9 mouse cellular contexts compared by ENCODE assay signal in genomic region chr14:21050734-21051133, GRCm38 (mm10). TPM values are rescaled to one million over a fixed set of nuclear protein-coding genes. Genes with fewer than 3 reads are reported as not detected.
DNase-seq lines count a peak whose midpoint lies in the region; ATAC-seq and TF ChIP-seq lines count a peak whose summit lies in the region.
"Had no signal": no experiment of that assay in that cellular context is flagged by ENCODE, and none has a peak within 500 bp of the region (broad histone marks: within the 10 kb centered on the region; RNA-seq: fewer than 3 reads in every experiment).

No protein-coding gene starts in this region.

- TF ChIP-seq EP300 in MEL (IDR thresholded peaks at IDR 0.05; ENCODE audit: low read depth in 1 of 2, low read length in 2 of 2), result 0 out of 4 replicates have a peak, but pooled peaks of 1 of the 2 experiments have one; percentile 22

- 80% methylated on average over 3 of the region's 3 CpGs for WGBS in kidney, embryonic 15.5 days
- WGBS in limb, embryonic 13.5 days, result 74% methylated on average over 3 of the region's 3 CpGs

- peak; percentile 64 to 79 (median 73) for TF ChIP-seq CTCF in MEL (IDR thresholded peaks at IDR 0.05 in 2 of 3, conservative IDR thresholded peaks at IDR 0.05 in 1 of 3; ENCODE audit: control insufficient read depth in 1 of 3, insufficient read depth in 1 of 3, low read depth in 2 of 3, low read length in 3 of 3, poor library complexity in 1 of 3, severe bottlenecking in 1 of 3)
- TF ChIP-seq CTCF in cortical plate, adult 2 months (IDR thresholded peaks at IDR 0.05; ENCODE audit: extremely low read depth, insufficient read depth, low read length), result 0 out of 2 replicates have a peak, but pooled peaks have one; percentile 29

- H3K4me1 ChIP-seq in kidney, embryonic 15.5 days, result peaks cover 12% of the 10 kb centered on the region
- H3K4me1 ChIP-seq in MEL (ENCODE audit: control insufficient read depth in 1 of 2, insufficient read depth in 2 of 2, low read length in 2 of 2), result peaks cover 3 to 8% of the 10 kb centered on the region in 2 experiments; a peak in 3 of 4 replicates
- H3K4me1 ChIP-seq in cortical plate, adult 2 months (ENCODE audit: control insufficient read depth, insufficient read depth, low read length), result peaks cover 3% of the 10 kb centered on the region; the same call in 1 of the 2 replicates
- peaks cover 9% of the 10 kb centered on the region for H3K4me1 ChIP-seq in limb, embryonic 13.5 days

- peak overlapping the region; percentile 75; the same call in 1 of the 2 replicates for H3K4me3 ChIP-seq in kidney, embryonic 15.5 days (replicated peaks)
- peak overlapping the region in 1 of 2 experiments; percentile 95; a peak in 2 of 4 replicates for H3K4me3 ChIP-seq in MEL (ENCODE audit: control insufficient read depth in 1 of 2, insufficient read depth in 1 of 2, low read depth in 2 of 2, low read length in 2 of 2)
- no peak overlapping the region; the same call in 1 of the 2 replicates for H3K4me3 ChIP-seq in cortical plate, adult 2 months (ENCODE audit: insufficient read depth, low read length)
- H3K4me3 ChIP-seq in limb, embryonic 13.5 days, result peak overlapping the region; percentile 92

- H3K27ac ChIP-seq in kidney, embryonic 15.5 days, result no peak overlapping the region
- H3K27ac ChIP-seq in MEL (ENCODE audit: control insufficient read depth, low read depth, low read length), result no peak overlapping the region
- H3K27ac ChIP-seq in cortical plate, adult 2 months (ENCODE audit: insufficient read depth, low read length), result no peak overlapping the region
- no peak overlapping the region for H3K27ac ChIP-seq in limb, embryonic 13.5 days
- H3K27ac ChIP-seq: embryonic facial prominence, embryonic 15.5 days had no signal

- no peaks in the 10 kb centered on the region for H3K27me3 ChIP-seq in kidney, embryonic 15.5 days
- no peaks in the 10 kb centered on the region for H3K27me3 ChIP-seq in MEL (ENCODE audit: control insufficient read depth in 1 of 2, insufficient read depth in 2 of 2, low read length in 2 of 2)
- no peaks in the 10 kb centered on the region for H3K27me3 ChIP-seq in limb, embryonic 13.5 days
- H3K27me3 ChIP-seq: embryonic facial prominence, embryonic 15.5 days had no signal

- H3K36me3 ChIP-seq in kidney, embryonic 15.5 days, result 0 out of 2 replicates have a peak, but pooled peaks cover 6% of the 10 kb centered on the region
- peaks cover 0 to 10% of the 10 kb centered on the region in 2 experiments; a peak in 2 of 4 replicates for H3K36me3 ChIP-seq in MEL (ENCODE audit: control insufficient read depth in 1 of 2, insufficient read depth in 2 of 2, low read length in 2 of 2)
- no peaks in the 10 kb centered on the region for H3K36me3 ChIP-seq in limb, embryonic 13.5 days

- TF ChIP-seq POLR2A in MEL (IDR thresholded peaks at IDR 0.05; ENCODE audit: control insufficient read depth in 1 of 2, insufficient read depth in 1 of 2, low read depth in 1 of 2, low read length in 2 of 2, poor library complexity in 1 of 2), result no peak
- TF ChIP-seq POLR2A in cortical plate, adult 2 months (IDR thresholded peaks at IDR 0.05; ENCODE audit: extremely low read depth, insufficient read depth, low read length), result no peak

- ATAC-seq in kidney, embryonic 15.5 days (replicated peaks; ENCODE audit: low FRiP score), result no peak
- no peak for ATAC-seq in limb, embryonic 13.5 days (ENCODE audit: low FRiP score, low read depth)

- no peak for DNase-seq in kidney, postnatal 14 days
- peak; percentile 78 for DNase-seq in MEL (ENCODE audit: low read depth, low spot score)
- DNase-seq in natural killer cell, adult 2 months (ENCODE audit: low spot score in 2 of 2), result peak; percentile 41 to 71
- DNase-seq in embryo, embryonic 11 days, result no peak
- DNase-seq in right cerebral cortex, postnatal 36 days (ENCODE audit: low spot score in 2 of 2), result no peak

- H3K79me2 ChIP-seq in MEL (ENCODE audit: control insufficient read depth, insufficient read depth, low read length, poor library complexity), result peaks cover 37% of the 10 kb centered on the region

- TF ChIP-seq RAD21 in MEL (IDR thresholded peaks at IDR 0.05; ENCODE audit: low read depth, low read length), result peak; percentile 56

- H3K4me2 ChIP-seq in kidney, embryonic 15.5 days, result no peak overlapping the region; the same call in 1 of the 2 replicates
- no peak overlapping the region for H3K4me2 ChIP-seq in limb, embryonic 13.5 days (replicated peaks)

- H3K9me3 ChIP-seq in kidney, embryonic 15.5 days (replicated peaks), result no peaks in the 10 kb centered on the region
- H3K9me3 ChIP-seq in MEL (replicated peaks; ENCODE audit: insufficient read depth, low read length), result no peaks in the 10 kb centered on the region
- H3K9me3 ChIP-seq in limb, embryonic 13.5 days, result peaks cover 3% of the 10 kb centered on the region; the same call in 1 of the 2 replicates
- H3K9me3 ChIP-seq: embryonic facial prominence, embryonic 15.5 days had no signal

- no peak overlapping the region for H3K9ac ChIP-seq in kidney, embryonic 15.5 days
- no peak overlapping the region for H3K9ac ChIP-seq in MEL (ENCODE audit: control insufficient read depth, low read depth, low read length, poor library complexity, severe bottlenecking)
- no peak overlapping the region for H3K9ac ChIP-seq in limb, embryonic 13.5 days

TF ChIP-seq in MEL, 35 proteins besides CTCF, POLR2A, EP300 and RAD21 (continues in another document):
- no peak for TF ChIP-seq KAT2A (conservative IDR thresholded peaks at IDR 0.05; ENCODE audit: low read depth, low read length)
- no peak for TF ChIP-seq TAL1 (IDR thresholded peaks at IDR 0.05; ENCODE audit: low read length)
- TF ChIP-seq MYB (IDR thresholded peaks at IDR 0.05; ENCODE audit: low read depth, low read length), result no peak
- TF ChIP-seq NELFE (IDR thresholded peaks at IDR 0.05; ENCODE audit: low read depth, low read length), result no peak
- no peak for TF ChIP-seq BHLHE40 (IDR thresholded peaks at IDR 0.05; ENCODE audit: borderline replicate concordance, low read depth, low read length)
- no peak for TF ChIP-seq CHD1 (IDR thresholded peaks at IDR 0.05; ENCODE audit: low read depth, low read length)
- peak; percentile 61; the same call in 1 of the 2 replicates for TF ChIP-seq SIN3A (IDR thresholded peaks at IDR 0.05; ENCODE audit: low read length)
- TF ChIP-seq ZNF384 (IDR thresholded peaks at IDR 0.05; ENCODE audit: low read depth, low read length), result no peak
- no peak for TF ChIP-seq MAX (IDR thresholded peaks at IDR 0.05; ENCODE audit: low read length)
- TF ChIP-seq GATA1 (IDR thresholded peaks at IDR 0.05; ENCODE audit: low read depth, low read length), result 0 out of 2 replicates have a peak, but pooled peaks have one; percentile 2
- no peak for TF ChIP-seq POLR2AphosphoS5 (IDR thresholded peaks at IDR 0.05; ENCODE audit: borderline replicate concordance, low read depth, low read length)
- TF ChIP-seq ELF1 (IDR thresholded peaks at IDR 0.05; ENCODE audit: low read depth, low read length), result no peak; the same call in 1 of the 2 replicates
- peak; percentile 45 for TF ChIP-seq SMC3 (IDR thresholded peaks at IDR 0.05; ENCODE audit: low read depth, low read length)
- no peak for TF ChIP-seq CHD2 (IDR thresholded peaks at IDR 0.05; ENCODE audit: low read length)
- TF ChIP-seq USF2 (IDR thresholded peaks at IDR 0.05; ENCODE audit: borderline replicate concordance in 1 of 2, insufficient read depth in 1 of 2, low read depth in 1 of 2, low read length in 2 of 2), result no peak
- TF ChIP-seq HCFC1 (IDR thresholded peaks at IDR 0.05; ENCODE audit: low read depth, low read length), result peak; percentile 53; the same call in 1 of the 2 replicates
- no peak for TF ChIP-seq JUND (IDR thresholded peaks at IDR 0.05; ENCODE audit: low read depth, low read length)
- no peak for TF ChIP-seq MYC (IDR thresholded peaks at IDR 0.05; ENCODE audit: low read depth, low read length)
- TF ChIP-seq ZMIZ1 (IDR thresholded peaks at IDR 0.05; ENCODE audit: low read depth, low read length), result no peak
- no peak for TF ChIP-seq USF1 (IDR thresholded peaks at IDR 0.05; ENCODE audit: low read depth, low read length)
- no peak for TF ChIP-seq TCF12 (IDR thresholded peaks at IDR 0.05; ENCODE audit: low read depth, low read length)
- TF ChIP-seq ZKSCAN1 (IDR thresholded peaks at IDR 0.05; ENCODE audit: low read depth, low read length), result no peak
- no peak for TF ChIP-seq UBTF (IDR thresholded peaks at IDR 0.05; ENCODE audit: borderline replicate concordance, insufficient read depth, low read depth, low read length)
- TF ChIP-seq ETS1 (IDR thresholded peaks at IDR 0.05; ENCODE audit: low read depth, low read length), result 0 out of 2 replicates have a peak, but pooled peaks have one; percentile 3
- TF ChIP-seq RCOR1 (IDR thresholded peaks at IDR 0.05; ENCODE audit: low read depth, low read length), result no peak
- no peak for TF ChIP-seq TBP (IDR thresholded peaks at IDR 0.05; ENCODE audit: low read depth, low read length)
- TF ChIP-seq POLR2AphosphoS2 (IDR thresholded peaks at IDR 0.05; ENCODE audit: low read length), result no peak
- peak; percentile 22; the same call in 1 of the 2 replicates for TF ChIP-seq ZC3H11A (IDR thresholded peaks at IDR 0.05; ENCODE audit: low read depth, low read length)
- TF ChIP-seq MEF2A (IDR thresholded peaks at IDR 0.05; ENCODE audit: extremely low read depth, insufficient replicate concordance, low read depth, low read length, poor library complexity, severe bottlenecking), result no peak
- TF ChIP-seq MAFK (IDR thresholded peaks at IDR 0.05; ENCODE audit: borderline replicate concordance, low read depth, low read length), result no peak
- 0 out of 2 replicates have a peak, but pooled peaks have one; percentile 15 for TF ChIP-seq GABPA (IDR thresholded peaks at IDR 0.05; ENCODE audit: low read depth, low read length)

RNA-seq across cellular contexts. Expression of gene Ap3m1, which starts 1.6 kb away (rescaled TPM):
- polyA plus RNA-seq in kidney, embryonic 15.5 days (2015; fragmentation: Nextera tagmentation; extraction: Ambion mirVana), result 74.6 and 77.8 TPM in 2 replicates
- total RNA-seq in MEL (2012; rRNA removed), result 27.9 and 31.8 TPM in 2 replicates
- polyA plus RNA-seq in MEL (2012; ENCODE audit: insufficient read depth in 1 of 2, insufficient read length in 2 of 2, low read depth in 1 of 2, low replicate concordance in 2 of 2, missing spikeins in 1 of 2), result 10 to 100 TPM in 1 of 2 experiments, not detected in 1; 47.4 TPM
- 64.9 and 65.8 TPM in 2 replicates for polyA plus RNA-seq in cortical plate, adult 2 months (2012; rRNA removed)
- polyA plus RNA-seq in limb, embryonic 13.5 days (2015; fragmentation: Nextera tagmentation; extraction: Ambion mirVana), result 78.5 and 78.9 TPM in 2 replicates

RNA-seq across cellular contexts. Expression of gene Adk, which starts 1.6 kb away (rescaled TPM):
- polyA plus RNA-seq in kidney, embryonic 15.5 days (2015; fragmentation: Nextera tagmentation; extraction: Ambion mirVana), result 156 and 168 TPM in 2 replicates
- 102 and 125 TPM in 2 replicates for total RNA-seq in MEL (2012; rRNA removed)
- 100 to 1,000 TPM in 1 of 2 experiments, 10 to 100 TPM in 1; 69.0 to 479 TPM for polyA plus RNA-seq in MEL (2012; ENCODE audit: insufficient read depth in 1 of 2, insufficient read length in 2 of 2, low read depth in 1 of 2, low replicate concordance in 2 of 2, missing spikeins in 1 of 2)
- 64.1 and 65.2 TPM in 2 replicates for polyA plus RNA-seq in cortical plate, adult 2 months (2012; rRNA removed)
- 154 and 156 TPM in 2 replicates for polyA plus RNA-seq in limb, embryonic 13.5 days (2015; fragmentation: Nextera tagmentation; extraction: Ambion mirVana)

Comparison
In these comparisons a context has a peak if more than half of its experiments do, and no peak if none do; other contexts are left out.
1. DNase-seq: peak in MEL (single experiment) and natural killer cell, adult 2 months (2 of 2); none in kidney, postnatal 14 days (single experiment), embryo, embryonic 11 days (single experiment) and right cerebral cortex, postnatal 36 days (0 of 2).